Mouse (Mus musculus) bone marrow macrophage, adult 2 months (primary cell): ENCODE measurements around the gene Usf3.

Source experiments
- CTCF ChIP-seq: IDR thresholded peaks from 2 replicates; pipeline ENCODE4 v1.5.1; 2012; ENCODE audit warnings: low read depth, mild to moderate bottlenecking, low read length, moderate library complexity
- POLR2A ChIP-seq: IDR thresholded peaks from 2 replicates; pipeline ENCODE4 v1.6.1; 2012; ENCODE audit warnings: mild to moderate bottlenecking, low read depth, low read length, borderline replicate concordance

DNA sequence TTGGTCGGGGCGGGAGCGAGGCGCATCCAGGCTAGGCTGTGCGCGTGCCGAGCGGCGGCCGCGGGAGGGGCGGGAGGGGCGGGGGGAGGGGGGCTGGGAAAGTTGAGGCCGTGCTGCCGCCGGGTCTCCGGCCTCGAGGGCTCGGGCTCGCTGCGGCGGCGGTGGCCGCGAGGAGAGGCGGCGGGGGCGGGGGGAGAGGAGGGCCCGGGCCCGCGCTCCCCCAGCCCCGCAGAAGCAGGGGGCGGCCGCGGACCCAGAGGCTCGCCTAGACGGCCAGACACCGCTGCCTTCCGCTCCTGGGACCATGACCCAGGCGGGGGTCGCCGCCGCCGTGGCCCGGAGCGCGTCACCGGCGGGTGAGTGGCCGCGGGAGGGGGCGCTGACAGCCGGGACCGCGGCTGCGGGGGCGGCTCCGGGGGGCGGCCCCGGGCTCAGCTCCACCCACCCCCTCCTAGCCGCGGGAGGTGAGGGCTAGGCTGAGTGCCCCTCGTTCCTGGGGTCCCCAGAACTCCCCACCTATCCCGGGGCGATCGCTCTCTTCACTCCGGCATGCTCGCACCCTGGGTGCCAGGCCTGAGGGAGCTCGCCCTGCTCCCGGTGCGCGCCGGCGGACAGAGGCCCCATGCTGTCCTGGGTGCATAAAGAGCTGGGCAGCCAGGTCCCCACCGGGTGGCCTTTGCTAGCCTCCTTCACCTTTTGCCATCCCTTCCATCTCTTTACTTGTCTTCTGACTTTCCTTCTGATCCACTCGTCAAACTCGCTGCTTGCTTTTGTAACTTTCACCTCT, at the start of gene Usf3:
- TF ChIP-seq CTCF (no peak), POLR2A (no peak)
